Mouse (Mus musculus) urinary bladder, postnatal 4 days (tissue): ENCODE measurements around the gene H2al2b.
"Not testable (repeated sequence)": the region's sequence is repeated elsewhere in the genome, so short reads cannot be mapped to it uniquely, and the experiment has no call there.

Experiments used
- DNase-seq, 2 experiments: peaks; one replicate each; pipeline ENCODE4 v3.0.0; 2021 to 2022; ENCODE audit warnings: low spot score in 2 of 2

The H2al2b gene

DNA sequence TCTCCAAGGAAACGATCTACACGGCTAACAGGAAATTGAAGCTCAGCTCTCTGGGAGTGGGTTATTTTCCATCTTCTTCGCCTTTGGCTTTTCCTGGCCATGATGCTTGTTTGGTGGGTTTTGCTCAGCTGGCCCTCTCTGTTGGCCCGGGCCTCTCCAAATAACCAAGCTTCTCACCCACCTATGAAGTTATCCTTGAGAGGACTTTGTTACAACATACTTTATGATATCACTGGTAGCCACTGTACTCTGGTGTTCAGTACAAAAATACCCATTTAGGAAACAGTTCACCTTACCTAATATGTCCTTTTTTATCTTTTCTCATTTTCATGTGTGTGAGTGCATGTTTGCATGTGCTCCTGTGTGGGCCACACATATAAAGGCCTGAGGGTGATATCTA is at the start of gene H2al2b:
Gene H2al2b, minus strand, starts transcription at position 101 of the 400 bp plus-strand sequence.
- not testable (repeated sequence) for DNase-seq
